Mouse (Mus musculus): ENCODE results near the gene Cav3. TPM values are rescaled to one million over a fixed set of nuclear protein-coding genes. Genes with fewer than 3 reads are reported as not detected.

Gene Cav3
- total and polyA plus RNA-seq, 2 experiments from 2014 or later: not detected

DNA sequence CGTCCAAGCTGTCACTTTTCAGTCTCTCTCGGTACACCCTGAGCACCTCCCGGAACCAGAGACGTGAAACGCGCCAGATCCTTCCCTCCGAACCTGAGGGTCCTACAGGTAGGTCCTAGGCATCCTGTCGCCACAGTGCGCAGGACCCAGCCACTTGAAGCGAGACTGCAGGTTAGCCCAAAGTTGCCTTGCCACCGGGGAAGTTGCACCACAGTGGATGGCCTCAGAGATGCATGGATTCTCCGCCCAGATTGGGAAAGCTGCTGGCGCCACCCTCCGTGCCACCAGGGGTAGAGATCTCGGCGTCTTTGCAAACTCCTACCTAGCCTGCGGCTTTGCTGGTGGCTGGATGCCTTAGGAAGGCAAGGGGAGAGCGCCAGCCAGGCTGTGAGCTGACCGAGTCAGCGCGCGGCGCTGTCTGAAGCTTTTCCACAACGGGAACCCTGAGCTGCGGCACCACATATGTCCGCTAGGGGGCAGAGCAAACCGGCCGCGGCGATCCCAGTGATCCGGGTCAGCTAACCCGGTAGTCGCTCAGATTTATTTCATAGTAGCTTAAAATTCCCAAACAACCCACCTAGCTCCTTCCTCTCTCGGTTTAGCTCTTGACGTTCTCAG, 31.4 kb downstream of the Cav3 start:
- H3K36me3 ChIP-seq (ENCODE audit: insufficient read depth, low read length): no peaks in the 10 kb centered on the region
- DNase-seq (ENCODE audit: low spot score) (peak; percentile 85), ATAC-seq (ENCODE audit: low FRiP score) (peak; percentile 61)
- H3K4me2 ChIP-seq (ENCODE audit: low read depth, low read length, poor library complexity, severe bottlenecking): peak overlapping the region; percentile 69
- peak; percentile 95 for TF ChIP-seq CTCF (IDR thresholded peaks at IDR 0.05)
- peaks cover 5% of the 10 kb centered on the region for H3K4me1 ChIP-seq (ENCODE audit: insufficient read depth, low read length)
- no peak overlapping the region for H3K9ac ChIP-seq (replicated peaks; ENCODE audit: low read length, poor library complexity, severe bottlenecking)
- H3K4me3 ChIP-seq (ENCODE audit: low read depth, low read length): peak overlapping the region; percentile 33
- H3K9me3 ChIP-seq (ENCODE audit: low read length): no peaks in the 10 kb centered on the region
- WGBS: 2% methylated on average over 35 of the region's 35 CpGs
- no peak overlapping the region for H3K27ac ChIP-seq (ENCODE audit: low read depth, low read length)
- peaks cover 38% of the 10 kb centered on the region for H3K27me3 ChIP-seq (ENCODE audit: insufficient read depth, low read length)

DNA sequence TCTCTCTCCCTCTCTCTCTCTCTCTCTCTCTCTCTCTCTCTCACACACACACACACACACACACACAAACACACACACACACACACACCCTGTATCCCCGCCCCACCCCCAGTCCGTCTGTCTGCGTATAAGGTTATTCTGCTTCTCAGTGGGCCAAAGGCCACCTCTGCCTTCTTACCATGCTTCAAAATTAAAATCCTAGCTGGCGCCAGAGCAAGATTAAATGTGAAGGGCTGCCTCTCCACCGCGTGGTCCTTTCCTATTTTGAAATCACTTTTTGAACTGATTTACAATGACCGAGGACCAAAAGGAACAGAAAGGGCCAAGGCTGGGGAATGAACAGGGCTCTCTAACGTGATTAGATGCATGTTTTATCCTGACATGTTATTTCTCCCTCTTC, 32.2 kb downstream of the Cav3 start:
- Histone ChIP-seq H3K27me3 (ENCODE audit: insufficient read depth, low read length) (peaks cover 38% of the 10 kb centered on the region), H3K27ac (ENCODE audit: low read depth, low read length) (no peak overlapping the region), H3K9me3 (ENCODE audit: low read length) (no peaks in the 10 kb centered on the region), H3K36me3 (ENCODE audit: insufficient read depth, low read length) (no peaks in the 10 kb centered on the region), H3K4me3 (ENCODE audit: low read depth, low read length) (no peak overlapping the region), H3K4me2 (ENCODE audit: low read depth, low read length, poor library complexity, severe bottlenecking) (no peak overlapping the region), H3K4me1 (ENCODE audit: insufficient read depth, low read length) (peaks cover 5% of the 10 kb centered on the region), H3K9ac (replicated peaks; ENCODE audit: low read length, poor library complexity, severe bottlenecking) (no peak overlapping the region)
- TF ChIP-seq CTCF (IDR thresholded peaks at IDR 0.05): no peak
- DNase-seq (ENCODE audit: low spot score): no peak
- ATAC-seq (ENCODE audit: low FRiP score): no peak
- WGBS: 70% methylated on average over 8 of the region's 8 CpGs

DNA sequence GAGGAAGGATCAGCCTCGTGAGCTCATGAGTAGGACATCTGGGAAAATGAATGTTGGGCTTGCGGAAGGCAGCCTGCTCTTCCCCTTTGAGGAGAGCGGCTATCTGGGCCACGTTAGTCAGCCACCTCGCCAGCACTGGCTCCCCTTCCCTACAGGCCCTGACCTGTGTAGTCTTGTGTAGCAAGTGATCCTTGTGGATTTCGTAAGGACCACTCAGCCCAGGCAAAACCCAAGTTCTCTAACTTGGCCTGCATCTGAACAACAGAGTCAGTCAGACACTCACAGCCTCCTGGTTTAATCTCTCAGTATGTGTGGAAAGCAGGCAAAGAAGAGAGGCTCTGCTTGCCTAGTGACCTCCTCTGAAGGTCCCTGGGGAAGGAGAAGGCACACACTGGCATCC, 33.4 kb downstream of the Cav3 start:
- H3K9me3 ChIP-seq (ENCODE audit: low read length): no peaks in the 10 kb centered on the region
- peaks cover 35% of the 10 kb centered on the region for H3K27me3 ChIP-seq (ENCODE audit: insufficient read depth, low read length)
- no peak overlapping the region for H3K9ac ChIP-seq (replicated peaks; ENCODE audit: low read length, poor library complexity, severe bottlenecking)
- no peak overlapping the region for H3K4me2 ChIP-seq (ENCODE audit: low read depth, low read length, poor library complexity, severe bottlenecking)
- no peak for TF ChIP-seq CTCF (IDR thresholded peaks at IDR 0.05)
- no peak for DNase-seq (ENCODE audit: low spot score)
- H3K4me3 ChIP-seq (ENCODE audit: low read depth, low read length): no peak overlapping the region
- no peak for ATAC-seq (ENCODE audit: low FRiP score)
- H3K27ac ChIP-seq (ENCODE audit: low read depth, low read length): no peak overlapping the region
- H3K36me3 ChIP-seq (ENCODE audit: insufficient read depth, low read length): no peaks in the 10 kb centered on the region
- 86% methylated on average over 6 of the region's 6 CpGs for WGBS
- peaks cover 5% of the 10 kb centered on the region for H3K4me1 ChIP-seq (ENCODE audit: insufficient read depth, low read length)

DNA sequence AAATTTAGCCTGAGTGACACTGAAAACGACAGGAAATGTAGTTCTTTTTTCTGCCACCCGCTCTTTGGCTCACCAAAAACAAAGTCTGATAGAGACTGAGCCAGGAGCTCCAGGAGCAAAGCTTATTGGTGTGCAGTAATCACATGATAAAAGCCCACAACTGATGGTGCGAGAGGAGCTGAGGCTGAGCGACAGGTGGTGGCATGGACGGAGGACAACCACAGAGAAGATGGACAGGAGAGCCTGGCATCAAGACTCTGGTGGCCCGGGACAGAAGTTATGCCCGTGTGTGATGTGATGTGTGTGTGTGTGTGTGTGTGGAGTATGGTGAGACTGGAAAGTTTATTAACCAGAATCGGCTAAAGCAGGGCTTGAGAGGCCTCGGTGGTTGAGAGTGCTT, 34.1 kb downstream of the Cav3 start:
- DNase-seq (ENCODE audit: low spot score) (no peak), ATAC-seq (ENCODE audit: low FRiP score) (no peak)
- Histone ChIP-seq H3K4me3 (ENCODE audit: low read depth, low read length) (no peak overlapping the region), H3K27ac (ENCODE audit: low read depth, low read length) (no peak overlapping the region), H3K4me2 (ENCODE audit: low read depth, low read length, poor library complexity, severe bottlenecking) (no peak overlapping the region), H3K9me3 (ENCODE audit: low read length) (no peaks in the 10 kb centered on the region), H3K27me3 (ENCODE audit: insufficient read depth, low read length) (peaks cover 28% of the 10 kb centered on the region), H3K4me1 (ENCODE audit: insufficient read depth, low read length) (peaks cover 5% of the 10 kb centered on the region), H3K36me3 (ENCODE audit: insufficient read depth, low read length) (no peaks in the 10 kb centered on the region), H3K9ac (replicated peaks; ENCODE audit: low read length, poor library complexity, severe bottlenecking) (no peak overlapping the region)
- no peak for TF ChIP-seq CTCF (IDR thresholded peaks at IDR 0.05)
- 88% methylated on average over 9 of the region's 9 CpGs for WGBS

DNA sequence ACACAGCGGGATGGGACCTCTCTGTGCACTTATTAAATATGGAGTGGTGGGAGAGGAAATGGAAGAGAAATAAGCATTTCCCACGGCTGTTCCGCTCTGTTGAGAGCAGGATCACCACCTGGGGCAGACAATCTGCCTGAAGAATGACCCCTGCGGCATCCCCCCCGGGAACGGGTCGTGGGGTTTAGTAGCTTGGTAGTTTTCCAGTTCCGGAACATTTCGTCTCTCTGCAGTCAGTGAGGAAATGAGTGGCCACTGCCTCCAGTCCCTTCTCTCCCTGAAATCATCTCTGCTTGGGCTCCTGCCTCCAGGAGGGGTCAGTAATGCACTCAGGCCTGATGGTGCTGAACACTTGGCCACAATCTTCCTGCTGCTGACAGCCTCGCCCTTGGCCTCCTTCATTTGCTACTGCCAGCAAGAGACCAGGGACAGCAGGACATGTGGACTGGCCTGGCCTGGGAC, 35.3 kb downstream of the Cav3 start:
- Histone ChIP-seq H3K9ac (replicated peaks; ENCODE audit: low read length, poor library complexity, severe bottlenecking) (no peak overlapping the region), H3K4me2 (ENCODE audit: low read depth, low read length, poor library complexity, severe bottlenecking) (no peak overlapping the region), H3K36me3 (ENCODE audit: insufficient read depth, low read length) (no peaks in the 10 kb centered on the region), H3K4me1 (ENCODE audit: insufficient read depth, low read length) (no peaks in the 10 kb centered on the region; the same call in 1 of the 2 replicates), H3K27me3 (ENCODE audit: insufficient read depth, low read length) (peaks cover 15% of the 10 kb centered on the region), H3K27ac (ENCODE audit: low read depth, low read length) (no peak overlapping the region), H3K4me3 (ENCODE audit: low read depth, low read length) (no peak overlapping the region), H3K9me3 (ENCODE audit: low read length) (no peaks in the 10 kb centered on the region)
- ATAC-seq (ENCODE audit: low FRiP score) (no peak), DNase-seq (ENCODE audit: low spot score) (no peak)
- WGBS: 45% methylated on average over 10 of the region's 10 CpGs
- peak; percentile 49 for TF ChIP-seq CTCF (IDR thresholded peaks at IDR 0.05)

DNA sequence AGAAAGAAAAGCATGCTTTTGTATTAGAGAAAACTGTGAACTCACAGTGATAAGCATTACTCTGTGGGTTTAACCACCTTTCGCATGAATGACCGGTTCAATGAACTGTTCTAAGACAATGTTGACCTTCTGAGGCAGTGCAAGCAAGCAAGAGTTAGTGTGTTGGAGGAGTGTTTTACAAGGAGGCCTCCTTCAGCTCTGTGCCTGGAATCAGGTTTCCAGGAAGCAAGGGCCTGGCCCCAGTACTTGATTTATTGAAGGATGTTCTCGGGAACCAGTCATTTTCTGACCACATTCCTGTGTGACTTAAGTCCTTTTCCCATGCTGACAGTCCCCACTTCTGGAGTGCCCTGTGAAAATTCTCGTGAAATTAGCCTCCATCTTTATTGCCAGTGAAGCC, 35.9 kb downstream of the Cav3 start:
- no peak for ATAC-seq (ENCODE audit: low FRiP score)
- H3K9me3 ChIP-seq (ENCODE audit: low read length): no peaks in the 10 kb centered on the region
- no peak overlapping the region for H3K4me2 ChIP-seq (ENCODE audit: low read depth, low read length, poor library complexity, severe bottlenecking)
- no peaks in the 10 kb centered on the region for H3K36me3 ChIP-seq (ENCODE audit: insufficient read depth, low read length)
- no peaks in the 10 kb centered on the region; the same call in 1 of the 2 replicates for H3K4me1 ChIP-seq (ENCODE audit: insufficient read depth, low read length)
- TF ChIP-seq CTCF (IDR thresholded peaks at IDR 0.05): no peak
- WGBS: 68% methylated on average over 4 of the region's 4 CpGs
- DNase-seq (ENCODE audit: low spot score): no peak
- peaks cover 9% of the 10 kb centered on the region for H3K27me3 ChIP-seq (ENCODE audit: insufficient read depth, low read length)
- no peak overlapping the region for H3K9ac ChIP-seq (replicated peaks; ENCODE audit: low read length, poor library complexity, severe bottlenecking)
- H3K4me3 ChIP-seq (ENCODE audit: low read depth, low read length): no peak overlapping the region
- no peak overlapping the region for H3K27ac ChIP-seq (ENCODE audit: low read depth, low read length)
